Mouse (Mus musculus): Measurements from ENCODE around the gene Gm43191. TPM values are rescaled to one million over a fixed set of nuclear protein-coding genes. Genes with fewer than 3 reads are reported as not detected.

Gene Gm43191
- polyA plus RNA-seq, 1 experiment = not detected

DNA sequence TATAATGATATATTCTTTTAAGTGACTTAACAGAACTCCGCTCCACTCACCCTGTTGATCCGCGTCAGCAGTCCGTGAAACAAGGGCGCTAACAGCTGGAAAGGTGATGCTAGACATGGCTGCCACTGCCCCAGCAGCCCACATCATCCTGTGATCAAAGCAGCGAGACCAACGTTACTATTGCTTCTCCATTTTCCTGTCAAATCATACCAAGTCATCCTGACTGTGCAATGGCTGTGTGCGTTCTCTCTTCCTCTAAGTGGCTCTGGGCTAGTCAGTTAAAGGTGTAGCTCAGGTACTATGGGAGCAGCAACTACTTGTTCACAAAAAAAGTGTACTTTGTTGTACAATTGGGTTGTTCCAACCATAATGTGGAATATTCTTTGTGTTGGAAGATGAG lies 46.2 kb downstream of the Gm43191 start:
- no peak for DNase-seq
- Histone ChIP-seq H3K4me1 (ENCODE audit: control insufficient read depth, insufficient read depth, low read length) (peaks cover 2% of the 10 kb centered on the region; the same call in 1 of the 2 replicates), H3K4me3 (replicated peaks; ENCODE audit: extremely low read depth, low read depth, low read length) (no peak overlapping the region)
- no peak for TF ChIP-seq POLR2A (IDR thresholded peaks at IDR 0.05; ENCODE audit: borderline replicate concordance, extremely low read depth, low read depth, low read length)
- TF ChIP-seq CTCF (IDR thresholded peaks at IDR 0.05; ENCODE audit: insufficient read depth, low read length) = no peak
- 89% methylated on average over 8 of the region's 8 CpGs for WGBS

DNA sequence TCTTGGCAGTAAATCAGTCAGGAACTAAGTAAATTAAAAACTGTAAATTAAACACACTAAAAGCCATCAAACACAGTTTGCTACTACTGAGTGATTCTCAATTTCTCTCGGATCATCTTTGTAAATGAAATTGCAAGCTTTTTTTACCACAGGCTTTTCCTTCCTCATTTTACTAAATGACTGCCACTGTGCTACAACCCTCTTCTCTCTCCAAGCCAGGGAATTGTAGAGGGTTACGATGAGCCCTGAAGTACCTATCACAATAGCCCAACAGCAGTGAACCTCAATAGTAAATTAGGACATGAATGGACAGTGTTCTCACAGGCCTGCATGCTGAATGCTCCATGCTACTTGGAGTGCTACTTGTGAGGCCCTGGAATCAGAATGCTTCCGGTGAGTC lies 47.0 kb downstream of the Gm43191 start:
- H3K4me3 ChIP-seq (replicated peaks; ENCODE audit: extremely low read depth, low read depth, low read length) = no peak overlapping the region
- WGBS = 86% methylated on average over 3 of the region's 3 CpGs
- no peak for DNase-seq
- H3K4me1 ChIP-seq (ENCODE audit: control insufficient read depth, insufficient read depth, low read length) = peaks cover 2% of the 10 kb centered on the region; the same call in 1 of the 2 replicates
- TF ChIP-seq CTCF (IDR thresholded peaks at IDR 0.05; ENCODE audit: insufficient read depth, low read length) (no peak), POLR2A (IDR thresholded peaks at IDR 0.05; ENCODE audit: borderline replicate concordance, extremely low read depth, low read depth, low read length) (no peak)

DNA sequence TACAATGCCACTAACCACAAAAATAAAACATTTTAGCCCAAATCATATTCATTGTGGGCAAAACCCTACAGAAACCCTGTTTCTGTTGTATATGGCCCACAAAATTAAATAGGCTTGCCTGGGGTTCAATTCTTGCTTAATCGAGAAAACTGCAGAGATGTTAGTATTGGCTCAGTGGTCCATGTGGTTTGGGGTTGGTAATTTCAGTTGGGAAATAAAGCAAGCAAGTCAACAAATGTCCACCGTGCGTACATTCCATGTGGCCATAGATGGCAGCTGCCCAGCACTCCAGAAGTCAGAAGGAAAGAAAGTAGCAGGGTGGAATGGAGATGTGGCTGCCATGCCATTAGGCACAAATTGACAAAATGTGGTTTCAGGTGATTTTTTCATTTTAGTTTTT lies 48.1 kb downstream of the Gm43191 start:
- WGBS = 77% methylated on average over 3 of the region's 3 CpGs

DNA sequence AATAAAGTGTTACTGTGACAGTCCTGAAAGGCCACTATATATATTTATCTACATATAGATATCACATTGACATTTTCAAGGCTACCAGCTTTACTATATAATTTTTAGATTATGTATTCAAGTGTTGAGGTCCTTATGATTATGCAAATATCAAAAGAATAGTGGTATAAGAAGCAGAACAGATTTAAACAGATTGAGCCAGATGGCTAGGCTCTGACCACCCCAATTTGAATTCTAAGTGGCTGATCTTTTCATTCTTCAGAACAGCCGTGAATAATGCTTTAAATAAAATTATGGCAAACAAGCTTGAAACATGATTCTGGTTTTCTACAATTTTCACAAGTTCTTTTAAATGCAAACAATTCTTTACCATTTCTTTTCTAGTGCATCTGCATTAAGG lies 49.6 kb downstream of the Gm43191 start:
- 84% methylated on average over 1 of the region's 1 CpGs for WGBS
- no peaks in the 10 kb centered on the region for H3K4me1 ChIP-seq (ENCODE audit: control insufficient read depth, insufficient read depth, low read length)
- no peak overlapping the region for H3K4me3 ChIP-seq (replicated peaks; ENCODE audit: extremely low read depth, low read depth, low read length)
- DNase-seq = no peak
- TF ChIP-seq CTCF (IDR thresholded peaks at IDR 0.05; ENCODE audit: insufficient read depth, low read length) (no peak), POLR2A (IDR thresholded peaks at IDR 0.05; ENCODE audit: borderline replicate concordance, extremely low read depth, low read depth, low read length) (no peak)

More for the DNA sequence above, 48.1 kb downstream of the Gm43191 start:
- Histone ChIP-seq H3K4me1 (ENCODE audit: control insufficient read depth, insufficient read depth, low read length) (no peaks in the 10 kb centered on the region), H3K4me3 (replicated peaks; ENCODE audit: extremely low read depth, low read depth, low read length) (no peak overlapping the region)
- DNase-seq = no peak
- no peak for TF ChIP-seq POLR2A (IDR thresholded peaks at IDR 0.05; ENCODE audit: borderline replicate concordance, extremely low read depth, low read depth, low read length)

DNA sequence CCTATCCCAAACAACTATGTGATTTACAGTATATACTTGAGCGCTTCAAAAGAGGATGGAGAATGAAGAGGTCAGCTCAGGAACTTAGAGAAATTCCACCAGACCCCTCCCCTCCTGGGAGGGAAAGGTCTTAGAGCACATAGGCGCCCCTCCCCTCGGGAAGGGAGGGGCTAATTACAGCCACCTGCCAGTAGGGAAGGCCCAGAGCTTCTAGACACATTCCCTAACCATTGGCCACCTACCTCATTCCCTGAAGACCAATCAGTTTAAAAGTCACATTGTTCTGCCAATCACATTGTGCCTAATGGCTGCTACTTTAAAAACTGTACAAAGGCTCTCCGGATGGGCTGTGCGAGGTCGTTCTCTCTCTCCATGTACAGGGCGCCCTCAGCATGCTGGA lies 58.4 kb downstream of the Gm43191 start:
- TF ChIP-seq CTCF (IDR thresholded peaks at IDR 0.05; ENCODE audit: insufficient read depth, low read length) = no peak
- TF ChIP-seq POLR2A (IDR thresholded peaks at IDR 0.05; ENCODE audit: borderline replicate concordance, extremely low read depth, low read depth, low read length) = no peak
- no peak overlapping the region for H3K4me3 ChIP-seq (replicated peaks; ENCODE audit: extremely low read depth, low read depth, low read length)
- 93% methylated on average over 7 of the region's 7 CpGs for WGBS
- DNase-seq = no peak
- H3K4me1 ChIP-seq (ENCODE audit: control insufficient read depth, insufficient read depth, low read length) = no peaks in the 10 kb centered on the region

DNA sequence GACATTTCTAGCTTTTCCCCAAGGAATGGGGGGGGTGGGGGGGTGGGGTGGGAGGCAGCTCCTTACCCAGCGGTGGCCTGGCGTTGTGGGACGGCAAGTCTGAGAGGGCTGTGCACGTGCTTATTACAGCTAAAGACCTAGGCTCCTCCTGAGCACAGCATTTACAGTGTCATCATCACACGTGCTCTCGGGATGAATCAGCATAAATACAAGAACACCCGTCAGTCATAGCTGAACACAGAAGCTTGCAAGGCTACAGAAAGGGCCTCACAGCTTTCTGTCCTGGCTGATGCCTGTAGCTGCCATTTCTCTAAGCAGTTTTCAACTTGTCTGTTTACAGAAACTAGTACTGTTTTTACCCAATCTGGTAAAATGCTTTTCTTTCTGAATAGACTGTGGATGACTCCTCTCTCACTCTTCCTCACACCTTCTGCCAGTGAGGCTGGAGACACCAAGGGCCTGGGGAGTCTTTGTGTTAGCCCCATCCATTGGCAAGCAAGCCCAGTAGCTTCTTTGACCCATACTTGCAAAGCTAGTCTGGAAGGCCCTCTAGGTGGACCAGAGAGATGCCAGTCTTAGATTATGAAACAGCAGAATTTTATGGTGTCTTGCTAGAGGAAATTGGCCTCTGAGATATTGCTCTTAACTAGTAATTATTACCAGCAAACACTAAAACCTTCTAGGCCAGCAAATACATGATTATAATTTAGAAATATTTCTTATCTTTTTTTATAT lies 60.3 kb downstream of the Gm43191 start:
- Histone ChIP-seq H3K4me3 (replicated peaks; ENCODE audit: extremely low read depth, low read depth, low read length) (no peak overlapping the region), H3K4me1 (ENCODE audit: control insufficient read depth, insufficient read depth, low read length) (no peaks in the 10 kb centered on the region)
- no peak for DNase-seq
- 90% methylated on average over 7 of the region's 7 CpGs for WGBS
- no peak for TF ChIP-seq POLR2A (IDR thresholded peaks at IDR 0.05; ENCODE audit: borderline replicate concordance, extremely low read depth, low read depth, low read length)
- TF ChIP-seq CTCF (IDR thresholded peaks at IDR 0.05; ENCODE audit: insufficient read depth, low read length) = no peak

DNA sequence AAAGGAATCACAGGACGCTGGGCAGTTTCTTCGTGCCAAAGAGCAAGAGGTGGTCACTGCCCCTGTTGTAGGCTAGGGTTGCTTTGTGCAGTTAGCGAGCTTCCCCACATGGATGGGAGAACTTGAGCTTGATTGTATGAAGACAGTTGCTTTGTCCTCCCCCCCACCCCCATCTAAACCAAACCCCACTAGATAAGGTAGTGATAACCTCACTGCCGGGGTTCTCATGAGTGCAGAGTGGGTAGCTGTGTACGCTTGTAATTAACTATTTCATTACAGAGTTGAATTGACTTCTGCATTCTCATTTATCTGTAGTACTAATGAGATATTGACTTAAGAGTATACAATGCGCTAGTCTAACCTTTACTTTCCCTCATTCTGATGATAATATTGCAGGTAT lies 62.2 kb downstream of the Gm43191 start:
- TF ChIP-seq POLR2A (IDR thresholded peaks at IDR 0.05; ENCODE audit: borderline replicate concordance, extremely low read depth, low read depth, low read length) (no peak), CTCF (IDR thresholded peaks at IDR 0.05; ENCODE audit: insufficient read depth, low read length) (no peak)
- WGBS = 78% methylated on average over 6 of the region's 6 CpGs
- no peaks in the 10 kb centered on the region for H3K4me1 ChIP-seq (ENCODE audit: control insufficient read depth, insufficient read depth, low read length)
- H3K4me3 ChIP-seq (replicated peaks; ENCODE audit: extremely low read depth, low read depth, low read length) = no peak overlapping the region
- DNase-seq = no peak

DNA sequence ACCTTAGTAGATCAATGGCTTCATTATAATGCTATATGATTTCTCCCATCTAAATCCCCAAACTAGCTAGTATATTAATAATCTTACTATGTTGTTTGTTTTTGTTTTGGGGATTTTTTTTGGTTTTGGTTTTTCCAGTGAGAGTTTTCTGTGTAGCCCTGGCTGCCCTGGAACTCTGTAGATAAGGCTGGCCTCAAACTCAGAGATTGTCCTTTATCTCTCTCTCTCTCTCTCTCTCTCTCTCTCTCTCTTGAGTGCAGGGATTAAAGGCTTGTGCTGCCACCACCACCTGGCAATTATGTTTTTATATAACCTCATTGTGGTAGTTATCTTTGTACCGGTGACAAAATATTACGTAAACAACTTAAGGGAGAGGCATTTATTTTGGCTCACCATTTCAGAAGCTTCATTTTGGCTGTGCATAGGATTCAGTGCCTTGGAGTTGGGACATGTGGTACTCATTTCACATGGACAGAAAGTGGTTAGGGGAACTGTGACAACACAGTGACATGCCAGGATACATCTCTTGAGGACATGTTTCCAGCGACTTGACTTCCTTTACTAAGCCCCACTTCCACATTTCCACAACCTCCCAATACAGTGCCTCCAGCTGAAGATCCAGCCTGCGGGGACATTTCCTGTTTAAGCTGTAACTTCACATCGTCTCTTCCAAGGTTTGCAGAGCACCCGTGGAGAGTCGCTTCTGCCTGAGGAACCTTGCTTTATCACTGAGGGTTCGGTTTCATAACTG lies 65.6 kb downstream of the Gm43191 start:
- Histone ChIP-seq H3K4me3 (replicated peaks; ENCODE audit: extremely low read depth, low read depth, low read length) (no peak overlapping the region), H3K4me1 (ENCODE audit: control insufficient read depth, insufficient read depth, low read length) (no peaks in the 10 kb centered on the region)
- DNase-seq = no peak
- 68% methylated on average over 8 of the region's 8 CpGs for WGBS
- no peak for TF ChIP-seq CTCF (IDR thresholded peaks at IDR 0.05; ENCODE audit: insufficient read depth, low read length)
- TF ChIP-seq POLR2A (IDR thresholded peaks at IDR 0.05; ENCODE audit: borderline replicate concordance, extremely low read depth, low read depth, low read length) = no peak

DNA sequence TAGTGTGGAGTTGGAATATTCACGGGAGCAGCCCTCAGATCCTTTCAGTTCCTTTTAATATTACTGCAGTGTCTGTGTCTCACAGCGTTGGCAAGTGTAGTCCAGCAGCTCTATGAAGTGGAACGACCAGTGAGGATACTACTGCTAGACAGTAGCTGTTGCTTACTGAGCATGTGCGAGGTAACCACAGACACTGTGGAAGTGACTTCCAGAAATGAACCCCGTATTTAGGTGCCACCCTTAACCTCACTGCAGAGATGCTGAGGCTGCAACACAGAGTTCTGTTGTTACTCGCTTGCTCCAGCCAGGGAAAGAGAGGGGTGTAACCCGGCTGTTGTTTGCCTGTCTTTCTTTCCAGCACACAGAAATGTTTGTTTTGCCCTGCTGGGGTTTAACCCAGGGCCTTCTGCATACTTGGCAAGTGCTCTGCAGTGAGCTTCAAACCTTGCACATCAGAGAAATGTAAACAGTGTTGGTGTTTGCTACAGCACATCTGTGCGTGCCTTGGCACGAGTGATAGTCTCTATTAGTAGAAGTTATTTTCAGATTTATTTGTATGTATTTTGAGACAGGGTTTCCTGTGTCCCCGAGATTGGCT lies 66.7 kb downstream of the Gm43191 start, which contains the start of gene Trmt13:
TSS of gene Trmt13 (minus strand) at position 293 of the 598 bp plus-strand sequence.
- DNase-seq = peak; percentile 22
- TF ChIP-seq POLR2A (IDR thresholded peaks at IDR 0.05; ENCODE audit: borderline replicate concordance, extremely low read depth, low read depth, low read length) (no peak), CTCF (IDR thresholded peaks at IDR 0.05; ENCODE audit: insufficient read depth, low read length) (no peak)
- 39% methylated on average over 10 of the region's 10 CpGs for WGBS
- Histone ChIP-seq H3K4me3 (replicated peaks; ENCODE audit: extremely low read depth, low read depth, low read length) (peak within 1 kb of the TSS; percentile 19), H3K4me1 (ENCODE audit: control insufficient read depth, insufficient read depth, low read length) (no peaks in the 10 kb centered on the region)

All from lung, adult 2 months (tissue).